Mouse (Mus musculus) stomach, embryonic 16.5 days (tissue): ENCODE results near the gene Fbxw21. TPM values are rescaled to one million over a fixed set of nuclear protein-coding genes. Genes with fewer than 3 reads are reported as not detected.

Source experiments
- ATAC-seq: fragments of 200-750 bp; cut with Nextera tagmentation; 2 replicates; pipeline ENCODE4 v1.8.0; 2017; ENCODE audit warnings: moderate number of reproducible peaks, moderate TSS enrichment; ENCODE audit not compliant: insufficient read depth, low FRiP score
- H3K27ac ChIP-seq: fragments of 300-500 bp; sonication (generic); 2 replicates; pipeline ENCODE4 v1.5.1; 2014; ENCODE audit warnings: low read length
- H3K27me3 ChIP-seq: fragments of 300-500 bp; sonication (generic); 2 replicates; pipeline ENCODE4 v1.6.1; 2014; ENCODE audit warnings: low read length, control low read depth, mixed read lengths; ENCODE audit not compliant: control insufficient read depth, insufficient read depth
- H3K36me3 ChIP-seq: fragments of 300-500 bp; sonication (generic); 2 replicates; pipeline ENCODE4 v1.6.1; 2014; ENCODE audit warnings: low read length; ENCODE audit not compliant: control insufficient read depth, insufficient read depth
- H3K4me1 ChIP-seq: fragments of 300-500 bp; sonication (generic); 2 replicates; pipeline ENCODE4 v1.6.1; 2014; ENCODE audit warnings: low read length, control low read depth, mixed read lengths; ENCODE audit not compliant: control insufficient read depth, insufficient read depth
- H3K4me2 ChIP-seq: fragments of 300-500 bp; sonication (generic); 2 replicates; pipeline ENCODE4 v1.6.1; 2014; ENCODE audit warnings: low read depth, low read length, mixed read lengths
- H3K4me3 ChIP-seq: fragments of 300-500 bp; sonication (generic); replicated peaks from 2 replicates; pipeline ENCODE4 v1.5.1; 2014; ENCODE audit warnings: mild to moderate bottlenecking, low read length
- H3K9ac ChIP-seq: fragments of 300-500 bp; sonication (generic); 2 replicates; pipeline ENCODE4 v1.6.1; 2014; ENCODE audit warnings: low read length
- H3K9me3 ChIP-seq: fragments of 300-500 bp; sonication (generic); replicated peaks from 2 replicates; pipeline ENCODE4 v1.6.1; 2016; ENCODE audit warnings: low read length, control low read depth; ENCODE audit not compliant: control insufficient read depth
- WGBS: fragments of 180-500 bp; shearing (Covaris S2); extraction: QIAGEN DNeasy Blood & Tissue Kit; methylation state at CpG from one replicate; pipeline ENCODE4 v1.1.7; 2014; 5-methylcytosine and 5-hydroxymethylcytosine counted together
- polyA plus RNA-seq: library from polyadenylated mRNA; unstranded; fragments of >200 nt; fragmentation: Nextera tagmentation; extraction: Ambion mirVana; gene quantifications from 2 replicates; pipeline ENCODE4 v1.2.1, GENCODE M21; 2015

The Fbxw21 gene
- polyA plus RNA-seq, 1 experiment from 2014 or later: not detected

DNA sequence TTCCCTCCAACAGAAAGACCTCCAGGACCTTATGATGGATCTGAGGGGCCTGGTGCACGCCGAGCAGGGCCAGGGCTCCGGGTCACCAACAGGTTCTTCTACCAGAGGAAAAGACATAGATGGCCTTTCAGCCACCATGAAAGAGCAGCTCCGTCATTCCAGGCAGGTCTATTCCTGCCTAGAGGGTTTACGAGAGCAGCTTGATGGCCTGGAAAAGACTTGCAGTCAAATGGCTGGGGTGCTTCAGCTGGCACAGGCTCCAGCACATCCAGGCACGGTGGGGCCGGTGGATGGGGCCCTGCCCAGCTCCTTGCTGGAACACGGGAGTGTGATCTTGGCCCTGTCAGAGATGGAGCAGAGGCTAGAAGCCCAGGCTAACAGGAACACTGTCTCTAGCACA lies 70.0 kb downstream of the Fbxw21 start:
- 79% methylated on average over 8 of the region's 8 CpGs for WGBS

DNA sequence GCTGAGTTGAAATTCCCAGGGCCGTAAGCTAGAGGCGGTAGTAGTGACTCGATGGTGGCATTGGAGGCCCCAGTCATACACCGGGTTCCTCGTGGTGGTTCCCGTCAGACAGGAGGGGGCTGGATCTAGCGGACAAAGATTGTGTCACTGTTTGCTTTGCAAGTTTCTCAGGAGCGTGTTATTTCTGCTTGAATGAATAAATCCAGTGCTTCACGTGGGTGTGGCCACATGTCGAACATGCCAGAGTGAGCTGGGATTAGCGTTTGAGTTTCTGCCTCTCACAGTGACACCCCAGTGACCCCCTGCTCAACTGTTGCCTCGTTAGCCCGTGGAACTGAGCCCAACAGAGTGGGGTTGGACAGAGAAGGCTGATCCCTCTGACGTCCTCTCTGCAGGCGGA lies 71.4 kb downstream of the Fbxw21 start:
- whole genome bisulfite sequencing: 62% methylated on average over 15 of the region's 15 CpGs
- H3K4me3 ChIP-seq: peak overlapping the region; percentile 14
- H3K9me3 ChIP-seq: no peaks in the 10 kb centered on the region
- no peaks in the 10 kb centered on the region; the same call in 1 of the 2 replicates for H3K36me3 ChIP-seq
- peaks cover 25% of the 10 kb centered on the region for H3K4me1 ChIP-seq
- H3K27me3 ChIP-seq: no peaks in the 10 kb centered on the region
- peak overlapping the region; percentile 37 for H3K9ac ChIP-seq
- peak overlapping the region; percentile 34 for H3K4me2 ChIP-seq
- H3K27ac ChIP-seq: peak overlapping the region; percentile 89
- ATAC-seq: no peak

More for the DNA sequence above, 70.0 kb downstream of the Fbxw21 start:
- 0 out of 2 replicates have a peak overlapping the region, but pooled peaks have one; percentile 19 for H3K4me2 ChIP-seq
- no peak for ATAC-seq
- no peaks in the 10 kb centered on the region; the same call in 1 of the 2 replicates for H3K36me3 ChIP-seq
- no peaks in the 10 kb centered on the region for H3K9me3 ChIP-seq
- H3K27me3 ChIP-seq: no peaks in the 10 kb centered on the region
- H3K4me1 ChIP-seq: peaks cover 31% of the 10 kb centered on the region
- peak overlapping the region; percentile 55 for H3K9ac ChIP-seq
- H3K27ac ChIP-seq: peak overlapping the region; percentile 89
- peak overlapping the region; percentile 9; the same call in 1 of the 2 replicates for H3K4me3 ChIP-seq

Other genes starting within 250 kb of the Fbxw21 start
- 0.27 TPM in 1 of 2 replicates, not detected in the other for gene Tmem89, start 247.4 kb downstream of the Fbxw21 start, polyA plus RNA-seq
- 482 and 516 TPM in 2 replicates for gene Uqcrc1, start 225.4 kb downstream of the Fbxw21 start, polyA plus RNA-seq
- gene Col7a1, start 208.5 kb downstream of the Fbxw21 start, polyA plus RNA-seq: 6.0 and 8.5 TPM in 2 replicates
- gene Ucn2, start 176.0 kb downstream of the Fbxw21 start, polyA plus RNA-seq: 0.31 and 0.40 TPM in 2 replicates
- 10.2 and 11.2 TPM in 2 replicates for gene Pfkfb4, start 170.3 kb downstream of the Fbxw21 start, polyA plus RNA-seq
- 132 and 161 TPM in 2 replicates for gene Shisa5, start 123.5 kb downstream of the Fbxw21 start, polyA plus RNA-seq
- gene Trex1, start 102.3 kb downstream of the Fbxw21 start, polyA plus RNA-seq: 13.7 and 15.7 TPM in 2 replicates
- gene Atrip, start 87.9 kb downstream of the Fbxw21 start, polyA plus RNA-seq: 23.1 and 23.4 TPM in 2 replicates
- gene Ccdc51, start 79.5 kb downstream of the Fbxw21 start, polyA plus RNA-seq: 15.8 and 17.3 TPM in 2 replicates
- gene Tma7, start 79.5 kb downstream of the Fbxw21 start, polyA plus RNA-seq: 495 and 585 TPM in 2 replicates
- 15.4 and 15.6 TPM in 2 replicates for gene Plxnb1, start 66.7 kb downstream of the Fbxw21 start, polyA plus RNA-seq
- gene Fbxw13, start 33.9 kb upstream of the Fbxw21 start, polyA plus RNA-seq: 0.17 TPM in 1 of 2 replicates, not detected in the other
- not detected in 2 replicates for gene Fbxw20, start 72.7 kb upstream of the Fbxw21 start, polyA plus RNA-seq
- gene Fbxw14, start 125.6 kb upstream of the Fbxw21 start, polyA plus RNA-seq: not detected in 2 replicates
- gene Fbxw28, start 177.6 kb upstream of the Fbxw21 start, polyA plus RNA-seq: not detected in 2 replicates
- gene Fbxw22, start 242.3 kb upstream of the Fbxw21 start, polyA plus RNA-seq: not detected in 2 replicates